Mouse (Mus musculus) liver, embryonic 14.5 days (tissue): ENCODE results near the gene Spata13. TPM values are rescaled to one million over a fixed set of nuclear protein-coding genes. Genes with fewer than 3 reads are reported as not detected.

ENCODE experiments used
- ATAC-seq: fragments of 200-750 bp; cut with Nextera tagmentation; 2 replicates; pipeline ENCODE4 v1.8.0; 2017; ENCODE audit warnings: moderate number of reproducible peaks, mild to moderate bottlenecking, moderate library complexity; ENCODE audit not compliant: insufficient read depth
- DNase-seq, 3 experiments: peaks; one replicate each; pipeline ENCODE4 v3.0.0-alpha.2; 2012 to 2013; ENCODE audit warnings: low read depth in 3 of 3, low spot score in 3 of 3
- H3K27ac ChIP-seq: fragments of 300-500 bp; sonication (generic); 2 replicates; pipeline ENCODE4 v1.5.1; 2014; ENCODE audit warnings: moderate library complexity, mild to moderate bottlenecking, control low read depth, inconsistent platforms
- H3K27me3 ChIP-seq: fragments of 300-500 bp; sonication (generic); 2 replicates; pipeline ENCODE4 v1.6.1; 2014; ENCODE audit warnings: mild to moderate bottlenecking, low read length, moderate library complexity; ENCODE audit not compliant: control insufficient read depth, insufficient read depth
- H3K36me3 ChIP-seq: fragments of 300-500 bp; sonication (generic); replicated peaks from 2 replicates; pipeline ENCODE4 v1.6.1; 2014; ENCODE audit warnings: low read depth; ENCODE audit not compliant: control insufficient read depth, insufficient read depth
- H3K4me1 ChIP-seq, 2 experiments: fragments of 200-500 bp in 1 of 2; fragments of 300-500 bp in 1 of 2; sonication (generic) in 1 of 2; replicated peaks; 2 replicates each; pipeline ENCODE4 v1.6.1; 2012 to 2014; ENCODE audit warnings: antibody characterized with exemption in 1 of 2, inconsistent platforms in 1 of 2, low read length in 1 of 2; ENCODE audit not compliant: control insufficient read depth in 2 of 2, insufficient read depth in 2 of 2
- H3K4me2 ChIP-seq: fragments of 300-500 bp; sonication (generic); 2 replicates; pipeline ENCODE4 v1.6.1; 2014; ENCODE audit warnings: low read depth, mild to moderate bottlenecking, control low read depth, moderate library complexity
- H3K4me3 ChIP-seq, 2 experiments: fragments of 200-500 bp in 1 of 2; fragments of 300-500 bp in 1 of 2; sonication (generic) in 1 of 2; 2 replicates each; pipeline ENCODE4 v1.5.1; 2012 to 2014; ENCODE audit warnings: low read depth in 2 of 2, low read length in 2 of 2, mild to moderate bottlenecking in 2 of 2, control low read depth in 1 of 2, inconsistent platforms in 1 of 2, moderate library complexity in 1 of 2; ENCODE audit not compliant: insufficient read depth in 1 of 2
- H3K9ac ChIP-seq: fragments of 300-500 bp; sonication (generic); replicated peaks from 2 replicates; pipeline ENCODE4 v1.6.1; 2014; ENCODE audit warnings: mild to moderate bottlenecking, control low read depth, moderate library complexity
- H3K9me3 ChIP-seq: fragments of 300-500 bp; sonication (generic); 2 replicates; pipeline ENCODE4 v1.6.1; 2016; ENCODE audit warnings: low read length, mixed read lengths; ENCODE audit not compliant: control insufficient read depth
- CTCF ChIP-seq: IDR thresholded peaks from 2 replicates; pipeline ENCODE4 v1.5.1; 2016; ENCODE audit warnings: antibody characterized with exemption, low read depth, control low read depth
- EP300 ChIP-seq: IDR thresholded peaks from 2 replicates; pipeline ENCODE4 v1.6.1; 2016; ENCODE audit warnings: antibody characterized with exemption, low read depth
- WGBS: fragments of 180-500 bp; shearing (Covaris S2); extraction: QIAGEN DNeasy Blood & Tissue Kit; methylation state at CpG from one replicate; pipeline ENCODE4 v1.1.7; 2014; ENCODE audit not compliant: insufficient replicate concordance; 5-methylcytosine and 5-hydroxymethylcytosine counted together
- polyA plus RNA-seq, 2 experiments: library from polyadenylated mRNA; depleted of rRNA in 1 of 2; stranded (reverse) in 1 of 2; unstranded in 1 of 2; fragments of >200 nt; fragmentation: Nextera tagmentation in 1 of 2; extraction: Ambion mirVana in 1 of 2; gene quantifications; 2 replicates each; pipeline versions ENCODE4 v1.2.1 to v1.2.3; 2012 to 2014

Gene Spata13
- polyA plus RNA-seq, 2 experiments: 5.5 to 14.1 TPM

DNA sequence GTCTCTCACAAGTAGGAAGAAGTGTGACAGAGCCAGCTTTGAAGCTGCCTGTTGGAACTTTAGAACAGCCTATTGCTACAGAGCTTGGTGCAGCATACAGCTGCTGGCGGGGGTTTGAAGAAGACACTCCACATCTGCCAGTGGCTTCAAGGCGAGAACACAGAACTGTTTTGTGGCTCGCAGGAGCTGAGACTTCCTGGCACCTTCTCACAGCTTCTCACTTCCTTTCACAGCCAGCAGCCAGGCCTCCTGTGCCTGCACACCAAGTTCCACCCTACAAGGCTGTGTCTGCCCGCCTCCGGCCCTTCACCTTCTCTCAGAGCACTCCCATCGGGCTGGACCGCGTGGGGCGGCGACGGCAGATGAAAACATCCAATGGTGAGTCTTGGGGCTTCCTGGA is 75.4 kb downstream of the Spata13 start:
- H3K27ac ChIP-seq: no peak overlapping the region
- no peaks in the 10 kb centered on the region for H3K9me3 ChIP-seq
- H3K27me3 ChIP-seq: no peaks in the 10 kb centered on the region
- DNase-seq (no peak), ATAC-seq (no peak; the same call in 1 of the 2 replicates)
- H3K4me2 ChIP-seq: no peak overlapping the region
- no peaks in the 10 kb centered on the region for H3K36me3 ChIP-seq
- H3K4me3 ChIP-seq: no peak overlapping the region
- H3K9ac ChIP-seq: no peak overlapping the region
- peaks cover 2 to 12% of the 10 kb centered on the region in 2 experiments; a peak in 3 of 4 replicates for H3K4me1 ChIP-seq
- TF ChIP-seq EP300 (no peak), CTCF (no peak)
- 32% methylated on average over 11 of the region's 11 CpGs for WGBS

DNA sequence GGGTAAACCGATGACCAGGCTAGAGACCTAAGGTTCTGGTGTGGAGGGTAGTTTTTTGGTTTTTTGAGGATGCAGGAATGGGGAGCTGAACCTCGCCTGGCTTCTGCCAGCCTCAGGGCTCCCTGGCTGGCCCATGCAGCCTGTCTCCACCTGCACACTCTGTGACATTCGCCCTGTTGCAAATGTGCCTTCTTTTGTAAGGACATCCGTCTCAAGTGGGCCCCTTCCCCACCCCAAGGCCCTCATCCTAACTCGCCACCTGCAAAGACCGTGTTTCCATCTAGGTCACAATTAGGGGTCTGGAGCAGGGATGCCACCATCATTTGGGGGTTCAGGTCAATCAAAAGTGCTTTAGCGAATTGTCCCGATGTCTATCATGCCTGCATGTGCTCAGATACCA is 75.9 kb downstream of the Spata13 start:
- H3K9ac ChIP-seq: no peak overlapping the region
- no peak overlapping the region for H3K4me2 ChIP-seq
- H3K36me3 ChIP-seq: no peaks in the 10 kb centered on the region
- no peak for TF ChIP-seq EP300
- TF ChIP-seq CTCF: no peak
- DNase-seq: no peak
- peaks cover 0 to 7% of the 10 kb centered on the region in 2 experiments; a peak in 3 of 4 replicates for H3K4me1 ChIP-seq
- H3K4me3 ChIP-seq: no peak overlapping the region
- no peaks in the 10 kb centered on the region for H3K27me3 ChIP-seq
- H3K9me3 ChIP-seq: no peaks in the 10 kb centered on the region
- ATAC-seq: no peak
- WGBS: 75% methylated on average over 8 of the region's 8 CpGs
- no peak overlapping the region for H3K27ac ChIP-seq

DNA sequence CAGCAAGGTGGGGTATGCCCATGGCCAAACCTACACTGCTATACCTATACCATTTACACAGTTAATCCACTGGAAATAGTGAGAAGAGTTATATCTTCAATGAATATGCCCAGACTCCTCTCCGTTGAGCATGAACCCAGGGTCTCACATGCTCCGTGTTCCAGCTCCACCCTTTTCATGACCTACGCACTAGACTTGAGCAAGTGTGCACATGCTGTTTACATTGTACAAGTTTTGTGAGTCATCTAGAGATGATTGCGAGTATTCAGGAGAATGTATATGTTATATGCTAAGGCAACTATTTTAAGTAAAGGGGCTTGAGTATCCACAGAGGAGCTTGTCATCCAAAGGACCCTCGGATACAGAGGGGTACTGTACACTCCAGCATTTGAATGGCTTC is 77.4 kb downstream of the Spata13 start:
- no peaks in the 10 kb centered on the region for H3K36me3 ChIP-seq
- H3K9me3 ChIP-seq: no peaks in the 10 kb centered on the region
- TF ChIP-seq CTCF: no peak
- no peak for TF ChIP-seq EP300
- ATAC-seq (no peak), DNase-seq (no peak)
- no peaks in the 10 kb centered on the region for H3K27me3 ChIP-seq
- no peak overlapping the region for H3K4me3 ChIP-seq
- 79% methylated on average over 5 of the region's 5 CpGs for WGBS
- H3K9ac ChIP-seq: no peak overlapping the region
- no peak overlapping the region for H3K4me2 ChIP-seq
- no peaks in the 10 kb centered on the region for H3K4me1 ChIP-seq
- H3K27ac ChIP-seq: no peak overlapping the region

DNA sequence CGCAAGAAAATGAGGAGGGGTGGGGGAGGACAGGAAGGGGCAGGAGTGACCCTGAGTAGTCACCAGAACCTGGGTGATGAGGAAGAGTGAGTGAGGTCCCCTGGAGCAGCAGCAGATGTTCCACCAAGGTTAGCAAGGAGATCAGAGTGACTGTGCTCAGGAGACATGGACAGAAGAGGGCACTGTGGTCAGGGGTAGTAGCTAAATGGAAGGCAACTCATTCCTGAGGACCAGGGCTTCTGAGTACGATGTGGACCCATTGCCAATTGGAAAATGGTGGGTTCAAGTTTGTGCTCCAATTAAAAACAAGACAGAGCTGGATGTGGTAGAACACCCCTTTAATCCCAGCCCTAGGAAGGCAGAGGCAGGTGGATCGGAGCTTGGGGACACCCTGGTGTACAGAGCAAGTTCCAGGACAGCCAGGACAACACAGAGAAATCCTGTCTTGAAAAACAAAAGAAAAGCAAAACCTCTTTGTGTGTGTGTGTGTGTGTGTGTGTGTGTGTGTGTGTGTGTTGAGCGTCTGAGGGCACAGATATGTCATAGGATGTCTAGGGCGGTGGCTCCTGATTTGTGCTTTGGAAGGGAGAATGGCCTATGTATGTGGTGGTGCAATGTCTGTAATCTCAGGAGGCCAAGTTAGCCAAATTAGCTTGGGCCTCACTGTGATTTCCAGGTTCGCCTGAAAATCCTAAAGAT is 77.9 kb downstream of the Spata13 start:
- Histone ChIP-seq H3K9ac (no peak overlapping the region), H3K27me3 (no peaks in the 10 kb centered on the region), H3K36me3 (no peaks in the 10 kb centered on the region), H3K4me1 (no peaks in the 10 kb centered on the region), H3K9me3 (no peaks in the 10 kb centered on the region), H3K27ac (no peak overlapping the region), H3K4me2 (no peak overlapping the region), H3K4me3 (no peak overlapping the region)
- no peak for TF ChIP-seq EP300
- TF ChIP-seq CTCF: peak; percentile 37
- 61% methylated on average over 6 of the region's 6 CpGs for WGBS
- DNase-seq (no peak), ATAC-seq (no peak)

DNA sequence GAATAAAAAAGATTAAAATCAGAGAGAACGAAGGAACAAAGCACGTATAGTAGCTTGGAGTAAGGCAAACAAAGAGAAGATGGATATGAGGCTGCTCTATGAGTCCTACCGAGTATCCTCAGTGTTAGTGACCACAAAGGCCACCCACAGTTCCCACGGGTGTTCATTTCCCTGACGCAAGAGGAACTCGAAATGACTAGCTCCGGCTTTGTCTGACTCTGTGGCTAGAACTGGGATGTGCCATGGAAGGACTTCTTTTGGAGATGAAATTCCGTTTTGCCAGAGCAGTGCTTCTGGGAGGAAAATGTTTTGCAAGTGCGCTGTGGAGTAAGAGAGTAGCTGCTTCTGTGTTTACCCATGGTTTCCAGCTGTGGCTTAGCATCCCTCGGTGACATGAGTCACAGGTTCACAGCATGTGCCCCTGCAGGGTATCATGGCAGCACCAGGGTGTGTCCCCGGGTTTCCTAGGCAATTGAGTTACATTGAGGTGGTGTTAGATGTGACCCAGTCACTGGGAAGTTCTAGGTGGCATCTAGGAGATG is 78.6 kb downstream of the Spata13 start:
- 63% methylated on average over 11 of the region's 11 CpGs for WGBS
- ATAC-seq: no peak
- Histone ChIP-seq H3K4me2 (no peak overlapping the region), H3K36me3 (no peaks in the 10 kb centered on the region), H3K4me1 (0 out of 4 replicates have a peak, but pooled peaks cover 0 to 1% of the 10 kb centered on the region in 2 experiments), H3K4me3 (no peak overlapping the region), H3K9ac (no peak overlapping the region), H3K9me3 (no peaks in the 10 kb centered on the region), H3K27ac (no peak overlapping the region), H3K27me3 (no peaks in the 10 kb centered on the region)
- TF ChIP-seq EP300 (no peak), CTCF (no peak)
- DNase-seq: no peak
